Comparison of ENCODE assay signal across 8 mouse cellular contexts in genomic region chr7:102223883-102224738, GRCm38 (mm10). TPM values are rescaled to one million over a fixed set of nuclear protein-coding genes. Genes with fewer than 3 reads are reported as not detected.
A peak's percentile ranks its signal among the peaks of the same experiment; 100 is the strongest.
DNase-seq lines count a peak whose midpoint lies in the region; ATAC-seq lines count a peak whose summit lies in the region.
"Had no signal": no experiment of that assay in that cellular context is flagged by ENCODE, and none has a peak within 500 bp of the region (broad histone marks: within the 10 kb centered on the region; RNA-seq: fewer than 3 reads in every experiment).

No protein-coding gene starts in this region.

- peak overlapping the region; percentile 82; the same call in 1 of the 2 replicates for H3K4me2 ChIP-seq in kidney, embryonic 15.5 days
- peak overlapping the region; percentile 91; the same call in 1 of the 2 replicates for H3K4me2 ChIP-seq in embryonic facial prominence, embryonic 14.5 days (ENCODE audit: low read depth, low read length)
- H3K4me2 ChIP-seq in lung, embryonic 16.5 days (ENCODE audit: low read depth, low read length), result peak overlapping the region; percentile 90

- 86% methylated on average over 5 of the region's 5 CpGs for WGBS in kidney, embryonic 15.5 days
- 82% methylated on average over 5 of the region's 5 CpGs for WGBS in embryonic facial prominence, embryonic 14.5 days
- 64% methylated on average over 5 of the region's 5 CpGs for WGBS in lung, embryonic 16.5 days

- peaks cover 13% of the 10 kb centered on the region for H3K36me3 ChIP-seq in kidney, embryonic 15.5 days
- H3K36me3 ChIP-seq in embryonic facial prominence, embryonic 14.5 days (ENCODE audit: control insufficient read depth, insufficient read depth, low read length), result peaks cover 28% of the 10 kb centered on the region
- peaks cover 3% of the 10 kb centered on the region; the same call in 1 of the 2 replicates for H3K36me3 ChIP-seq in lung, embryonic 16.5 days (ENCODE audit: control insufficient read depth, insufficient read depth, low read length)

- no peak for DNase-seq in kidney, adult 18-20 months
- peak; percentile 73 to 89 for DNase-seq in adrenal gland, adult (ENCODE audit: inconsistent age in 2 of 2, low spot score in 1 of 2)
- DNase-seq in embryonic facial prominence, embryonic 14.5 days (ENCODE audit: low spot score), result no peak
- DNase-seq in kidney, postnatal 10 days, result no peak

- H3K27me3 ChIP-seq in kidney, embryonic 15.5 days, result no peaks in the 10 kb centered on the region
- H3K27me3 ChIP-seq in embryonic facial prominence, embryonic 14.5 days (replicated peaks; ENCODE audit: control insufficient read depth, insufficient read depth, low read length), result no peaks in the 10 kb centered on the region
- H3K27me3 ChIP-seq in lung, embryonic 16.5 days (ENCODE audit: control insufficient read depth, insufficient read depth, low read depth, low read length), result no peaks in the 10 kb centered on the region
- H3K27me3 ChIP-seq: Patski had no signal

- no peaks in the 10 kb centered on the region for H3K9me3 ChIP-seq in kidney, embryonic 15.5 days (replicated peaks)
- H3K9me3 ChIP-seq in embryonic facial prominence, embryonic 14.5 days (ENCODE audit: control insufficient read depth, low read length), result no peaks in the 10 kb centered on the region
- H3K9me3 ChIP-seq in lung, embryonic 16.5 days (ENCODE audit: control insufficient read depth, low read length), result no peaks in the 10 kb centered on the region

- no peak overlapping the region for H3K27ac ChIP-seq in kidney, embryonic 15.5 days
- no peak overlapping the region for H3K27ac ChIP-seq in embryonic facial prominence, embryonic 14.5 days (replicated peaks; ENCODE audit: low read depth, low read length)
- peak overlapping the region; percentile 50 for H3K27ac ChIP-seq in lung, embryonic 16.5 days (ENCODE audit: low read length)

- H3K4me1 ChIP-seq in kidney, embryonic 15.5 days, result 0 out of 2 replicates have a peak, but pooled peaks cover 3% of the 10 kb centered on the region
- no peaks in the 10 kb centered on the region for H3K4me1 ChIP-seq in embryonic facial prominence, embryonic 14.5 days (ENCODE audit: control insufficient read depth, insufficient read depth, low read length)
- H3K4me1 ChIP-seq in lung, embryonic 16.5 days (replicated peaks; ENCODE audit: control insufficient read depth, insufficient read depth, low read length), result peaks cover 5% of the 10 kb centered on the region; the same call in 1 of the 2 replicates

- ATAC-seq in kidney, embryonic 15.5 days (replicated peaks; ENCODE audit: low FRiP score), result no peak
- no peak for ATAC-seq in embryonic facial prominence, embryonic 14.5 days (ENCODE audit: low read depth)
- ATAC-seq in lung, embryonic 16.5 days (ENCODE audit: low read depth), result peak; percentile 43
- no peak for ATAC-seq in megakaryocyte progenitor cell, adult 5-6 weeks (replicated peaks; ENCODE audit: poor library complexity)

- no peak overlapping the region for H3K4me3 ChIP-seq in kidney, embryonic 15.5 days (replicated peaks)
- H3K4me3 ChIP-seq in embryonic facial prominence, embryonic 14.5 days (ENCODE audit: low read depth, low read length), result no peak overlapping the region
- H3K4me3 ChIP-seq in lung, embryonic 16.5 days (ENCODE audit: low read length), result 0 out of 2 replicates have a peak overlapping the region, but pooled peaks have one; percentile 76

- H3K9ac ChIP-seq in kidney, embryonic 15.5 days, result no peak overlapping the region
- no peak overlapping the region for H3K9ac ChIP-seq in embryonic facial prominence, embryonic 14.5 days (ENCODE audit: low read depth, low read length)
- H3K9ac ChIP-seq in lung, embryonic 16.5 days (ENCODE audit: low read length), result no peak overlapping the region

RNA-seq across cellular contexts. Expression of gene Pgap2, which starts 14.1 kb away (rescaled TPM):
- 72.3 and 75.2 TPM in 2 replicates for polyA plus RNA-seq in kidney, embryonic 15.5 days (2015; fragmentation: Nextera tagmentation; extraction: Ambion mirVana)
- 80.8 and 81.1 TPM in 2 replicates for polyA plus RNA-seq in embryonic facial prominence, embryonic 14.5 days (2014; fragmentation: Nextera tagmentation; extraction: Ambion mirVana)
- polyA plus RNA-seq in lung, embryonic 16.5 days (2015; fragmentation: Nextera tagmentation; extraction: Ambion mirVana), result 95.1 and 103 TPM in 2 replicates
- 71.9 and 80.7 TPM in 2 replicates for total RNA-seq in megakaryocyte progenitor cell, adult 5-6 weeks (2015)
- 30.6 and 32.9 TPM in 2 replicates for total RNA-seq in megakaryocyte progenitor cell, adult 5-6 weeks (2017)

RNA-seq across cellular contexts. Expression of gene Nup98, which starts 14.1 kb away (rescaled TPM):
- 39.0 TPM in 2 replicates for polyA plus RNA-seq in kidney, embryonic 15.5 days (2015; fragmentation: Nextera tagmentation; extraction: Ambion mirVana)
- 35.9 and 37.5 TPM in 2 replicates for polyA plus RNA-seq in embryonic facial prominence, embryonic 14.5 days (2014; fragmentation: Nextera tagmentation; extraction: Ambion mirVana)
- 32.8 and 34.4 TPM in 2 replicates for polyA plus RNA-seq in lung, embryonic 16.5 days (2015; fragmentation: Nextera tagmentation; extraction: Ambion mirVana)
- total RNA-seq in megakaryocyte progenitor cell, adult 5-6 weeks (2015), result 75.3 TPM in 2 replicates
- total RNA-seq in megakaryocyte progenitor cell, adult 5-6 weeks (2017), result 41.3 and 46.1 TPM in 2 replicates

RNA-seq across cellular contexts. Expression of gene Rhog, which starts 31.7 kb away (rescaled TPM):
- polyA plus RNA-seq in kidney, embryonic 15.5 days (2015; fragmentation: Nextera tagmentation; extraction: Ambion mirVana), result 53.1 and 59.1 TPM in 2 replicates
- 66.6 and 68.0 TPM in 2 replicates for polyA plus RNA-seq in embryonic facial prominence, embryonic 14.5 days (2014; fragmentation: Nextera tagmentation; extraction: Ambion mirVana)
- polyA plus RNA-seq in lung, embryonic 16.5 days (2015; fragmentation: Nextera tagmentation; extraction: Ambion mirVana), result 78.1 and 82.1 TPM in 2 replicates
- 208 and 213 TPM in 2 replicates for total RNA-seq in megakaryocyte progenitor cell, adult 5-6 weeks (2015)
- total RNA-seq in megakaryocyte progenitor cell, adult 5-6 weeks (2017), result 44.7 and 47.3 TPM in 2 replicates

RNA-seq across cellular contexts. Expression of gene Stim1, which starts 43.5 kb away (rescaled TPM):
- polyA plus RNA-seq in kidney, embryonic 15.5 days (2015; fragmentation: Nextera tagmentation; extraction: Ambion mirVana), result 14.8 and 16.2 TPM in 2 replicates
- 36.4 TPM in 2 replicates for polyA plus RNA-seq in embryonic facial prominence, embryonic 14.5 days (2014; fragmentation: Nextera tagmentation; extraction: Ambion mirVana)
- 20.6 and 21.3 TPM in 2 replicates for polyA plus RNA-seq in lung, embryonic 16.5 days (2015; fragmentation: Nextera tagmentation; extraction: Ambion mirVana)
- total RNA-seq in megakaryocyte progenitor cell, adult 5-6 weeks (2015), result 22.4 and 23.5 TPM in 2 replicates
- 33.5 and 36.4 TPM in 2 replicates for total RNA-seq in megakaryocyte progenitor cell, adult 5-6 weeks (2017)

Comparison
In these comparisons a context has a peak if more than half of its experiments do, and no peak if none do; other contexts are left out.
1. DNase-seq: peak in adrenal gland, adult (2 of 2); none in kidney, adult 18-20 months (single experiment), embryonic facial prominence, embryonic 14.5 days (single experiment) and kidney, postnatal 10 days (single experiment).
2. Peak in every context shown above with its lines, with median percentiles within 50 percentile points of each other: H3K4me2 ChIP-seq.